Mouse (Mus musculus) kidney, postnatal 4 days (tissue): Measurements from ENCODE around the gene AU015836.
A peak's percentile ranks its signal among the peaks of the same experiment; 100 is the strongest.
"Not testable (repeated sequence)": the region's sequence is repeated elsewhere in the genome, so short reads cannot be mapped to it uniquely, and the experiment has no call there.

ENCODE experiments used
- DNase-seq, 2 experiments: peaks; one replicate each; pipeline ENCODE4 v3.0.0; 2021; ENCODE audit warnings: mixed read lengths in 2 of 2

The AU015836 gene

GRCm38 (mm10) chrX:93968444-93968843 lies at the start of gene AU015836:
Gene AU015836 (plus strand): TSS chrX:93968659.
- no peak for DNase-seq

DNA sequence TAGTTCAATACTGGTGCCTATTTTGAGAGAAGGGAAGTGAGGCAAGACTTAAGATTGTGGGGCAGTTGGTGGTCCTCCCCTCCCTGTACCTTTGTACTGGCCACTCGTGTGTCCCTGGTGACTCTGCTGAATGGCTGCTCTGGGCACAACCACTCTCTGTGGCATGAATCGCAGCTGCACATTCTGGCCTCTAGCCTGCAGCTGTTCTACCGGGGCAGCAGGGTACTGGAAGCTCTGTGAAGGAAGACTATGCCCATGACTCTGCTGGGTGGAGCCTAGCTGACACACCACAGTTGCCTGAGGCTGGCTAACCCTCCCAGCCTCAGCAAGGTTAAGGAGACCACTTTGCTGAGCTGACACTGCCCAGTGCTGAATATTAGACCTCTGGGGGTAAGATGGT lies 49.4 kb upstream of the AU015836 start:
- DNase-seq, result no peak

- DNase-seq, result no peak
Observed at GRCm38 (mm10) chrX:93928379-93928778, 40.1 kb upstream of the AU015836 start.

DNA sequence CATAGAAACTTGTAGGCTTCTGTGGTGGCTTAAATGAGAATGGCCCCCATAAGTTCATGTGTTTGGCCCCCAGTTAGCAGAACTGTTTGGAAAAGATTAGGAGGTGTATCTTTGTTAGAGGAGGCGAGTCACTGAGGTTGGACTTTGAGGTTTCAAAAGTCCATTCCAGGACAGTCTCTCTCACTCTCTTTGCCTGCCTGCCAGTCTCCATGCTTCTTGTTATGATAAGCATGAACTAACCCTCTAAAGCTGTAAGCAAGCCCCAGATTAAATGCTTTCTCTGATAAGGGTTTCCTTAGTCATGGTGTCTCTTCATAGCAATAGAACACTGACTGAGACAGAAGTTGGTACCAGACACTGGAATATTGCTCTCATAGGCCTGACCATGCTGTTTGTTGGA lies 39.7 kb upstream of the AU015836 start:
- no peak for DNase-seq

DNA sequence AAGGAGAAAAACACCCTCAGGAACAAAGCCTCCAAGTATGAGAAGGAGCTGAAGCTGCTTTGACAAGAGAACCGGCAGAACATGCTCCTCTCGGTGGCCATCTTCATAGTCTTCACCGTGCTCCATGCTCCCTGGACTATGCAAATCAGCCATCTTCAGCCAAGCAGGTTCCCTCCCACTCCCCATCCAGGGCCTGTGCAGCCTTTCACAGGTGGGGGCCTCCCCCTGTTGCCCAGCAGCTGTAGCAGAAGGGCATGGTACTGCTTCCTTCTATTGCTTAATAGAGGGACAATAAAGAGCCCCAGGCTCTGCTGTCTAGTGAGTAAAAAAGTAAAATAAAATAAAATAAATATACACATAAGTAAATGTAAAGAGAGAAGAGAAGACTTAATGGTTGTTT lies 36.8 kb upstream of the AU015836 start:
- DNase-seq, result no peak

DNA sequence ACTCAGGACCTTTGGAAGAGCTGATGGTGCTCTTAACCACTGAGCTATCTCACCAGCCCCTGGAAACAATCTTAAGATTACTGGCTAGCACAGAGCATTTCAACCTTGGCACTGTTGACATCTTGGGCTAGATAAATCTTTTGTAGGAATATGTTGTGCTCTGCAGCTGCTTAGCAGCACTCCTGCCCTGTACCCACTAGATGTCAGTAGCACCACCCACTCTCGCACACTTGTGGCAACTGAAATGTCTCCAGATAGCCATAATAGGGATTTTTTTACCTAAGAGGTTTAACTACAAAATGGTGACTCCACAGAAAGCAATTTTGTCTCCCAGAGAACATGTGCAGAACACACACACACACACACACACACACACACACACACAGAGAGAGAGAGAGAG lies 11.7 kb upstream of the AU015836 start:
- peak; percentile 29 to 51 for DNase-seq

DNA sequence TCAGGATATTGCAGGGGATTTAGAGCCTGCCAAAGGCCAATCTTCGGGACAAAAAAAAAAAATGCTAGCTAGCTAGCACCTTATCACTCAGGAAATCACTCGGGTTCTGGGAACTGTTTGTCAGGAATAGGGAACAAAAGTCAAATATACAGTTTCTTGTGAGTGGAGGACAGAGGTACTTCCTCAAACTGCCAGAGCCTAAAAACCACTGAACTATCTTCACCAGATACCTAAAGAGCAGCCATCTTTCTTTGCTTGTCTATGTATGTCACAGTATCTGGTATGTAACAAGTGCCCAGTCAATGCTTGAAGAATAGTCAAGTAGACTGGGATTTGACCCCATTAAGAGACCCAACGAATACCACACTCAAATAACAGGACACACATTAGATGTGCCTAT lies 10.0 kb upstream of the AU015836 start:
- no peak for DNase-seq

DNA sequence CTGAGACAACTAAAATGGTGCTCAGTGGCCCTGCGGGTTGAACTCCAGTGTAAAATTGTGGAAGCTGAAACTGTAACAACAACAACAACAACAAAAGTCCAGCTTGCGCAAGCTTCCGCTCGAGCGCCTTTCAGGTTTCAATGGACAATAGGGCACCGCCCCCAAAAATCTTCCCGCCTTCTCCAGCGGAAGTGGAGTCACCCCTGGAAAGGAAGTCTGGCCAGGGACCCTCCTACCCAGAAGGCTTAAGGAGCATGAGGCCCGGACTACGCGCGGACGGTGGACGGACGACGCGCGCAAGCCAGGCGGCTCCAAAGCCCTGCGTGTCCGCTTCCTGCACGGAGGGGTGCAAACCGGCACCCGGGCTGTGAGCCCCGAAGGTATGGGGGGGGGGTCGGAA lies 11.9 kb downstream of the AU015836 start:
- DNase-seq, result no peak

- DNase-seq, result no peak
Observed at GRCm38 (mm10) chrX:93982193-93982592, 13.7 kb downstream of the AU015836 start.

DNA sequence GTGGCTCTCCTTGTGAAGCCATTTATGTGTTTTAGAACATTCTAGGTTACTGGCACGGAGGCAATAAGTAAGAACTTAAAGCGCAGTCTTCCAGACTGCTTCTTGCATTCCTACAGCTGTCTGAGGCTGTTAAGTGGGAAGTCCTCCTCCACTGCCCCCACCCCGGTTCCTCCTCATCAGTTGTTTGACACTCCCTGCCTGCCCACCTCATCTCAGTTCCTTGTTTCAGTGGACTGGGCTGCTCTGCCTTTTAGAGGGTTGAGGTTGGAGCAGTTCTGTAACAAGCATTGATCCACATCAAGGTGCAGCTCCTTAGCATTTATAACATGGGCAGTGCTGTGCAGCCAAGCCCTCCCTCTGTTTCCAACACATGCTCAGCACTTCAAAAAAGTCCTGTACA lies 16.6 kb downstream of the AU015836 start:
- not testable (repeated sequence) for DNase-seq

- DNase-seq, result no peak
Observed at GRCm38 (mm10) chrX:94006991-94007390, 38.5 kb downstream of the AU015836 start.

DNA sequence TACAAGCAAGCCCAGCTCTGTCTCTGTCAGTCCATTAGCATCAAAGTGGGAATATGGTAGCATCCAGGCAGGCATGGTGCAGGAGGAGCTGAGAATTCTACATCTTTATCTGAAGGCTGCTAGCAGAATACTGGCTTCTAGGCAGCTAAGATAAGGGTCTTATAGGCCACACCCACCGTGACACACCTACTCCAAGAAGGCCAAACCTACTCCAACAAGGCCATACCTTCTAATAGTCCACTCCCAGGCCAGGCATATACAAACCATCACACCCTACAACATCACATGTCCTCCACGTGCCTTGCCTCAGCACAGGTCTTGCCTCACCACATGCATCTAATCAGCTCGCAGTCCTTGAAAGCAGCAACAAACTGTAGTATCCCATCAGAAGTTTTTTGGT lies 41.0 kb downstream of the AU015836 start:
- DNase-seq, result no peak

- no peak for DNase-seq
Observed at GRCm38 (mm10) chrX:94011656-94012173, 43.3 kb downstream of the AU015836 start.

DNA sequence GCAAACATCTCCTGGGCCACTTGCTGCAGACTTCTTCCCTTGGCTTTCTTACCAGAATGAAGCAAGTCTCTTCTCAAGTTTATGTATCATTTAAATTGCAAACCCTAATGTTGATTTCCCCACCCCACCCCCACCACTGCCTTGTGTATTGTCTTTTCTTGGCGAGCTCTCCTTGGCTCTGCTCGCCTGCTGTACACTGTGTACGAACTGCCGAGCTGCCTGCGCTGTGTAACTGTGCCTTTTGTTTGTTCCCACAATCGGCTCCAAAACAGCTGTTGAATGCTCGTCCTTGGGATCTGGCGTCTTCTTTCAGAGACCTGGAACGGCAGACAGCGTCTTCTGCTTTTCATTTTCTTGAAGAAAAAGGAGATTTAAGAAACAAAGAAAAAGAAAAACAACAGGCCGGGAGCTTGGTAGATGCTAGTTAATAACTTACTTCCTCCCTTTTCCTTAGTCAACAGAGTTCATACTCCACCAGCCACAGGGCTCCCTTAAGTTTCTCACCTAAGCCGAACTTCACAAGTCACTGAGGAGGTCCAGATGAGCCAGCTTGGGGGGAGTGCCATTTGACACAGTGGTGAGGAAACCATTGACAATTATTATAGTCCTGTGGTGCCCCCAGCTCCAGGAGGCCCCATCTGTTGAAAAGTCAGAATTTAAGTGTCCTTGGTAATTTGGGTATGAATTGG lies 44.2 kb downstream of the AU015836 start:
- DNase-seq, result peak; percentile 18 to 47

GRCm38 (mm10) chrX:94016891-94017290 lies 48.4 kb downstream of the AU015836 start:
- peak in 1 of 2 experiments; percentile 3 for DNase-seq

- DNase-seq, result no peak
Observed at GRCm38 (mm10) chrX:94022264-94022874, 53.9 kb downstream of the AU015836 start.
